Mouse (Mus musculus) embryo, embryonic 10 days (tissue): ENCODE measurements around the gene Capn15.

Experiments used
- DNase-seq: peaks from one replicate; pipeline ENCODE4 v3.0.0-alpha.2; 2015; ENCODE audit warnings: low spot score

The Capn15 gene

DNA sequence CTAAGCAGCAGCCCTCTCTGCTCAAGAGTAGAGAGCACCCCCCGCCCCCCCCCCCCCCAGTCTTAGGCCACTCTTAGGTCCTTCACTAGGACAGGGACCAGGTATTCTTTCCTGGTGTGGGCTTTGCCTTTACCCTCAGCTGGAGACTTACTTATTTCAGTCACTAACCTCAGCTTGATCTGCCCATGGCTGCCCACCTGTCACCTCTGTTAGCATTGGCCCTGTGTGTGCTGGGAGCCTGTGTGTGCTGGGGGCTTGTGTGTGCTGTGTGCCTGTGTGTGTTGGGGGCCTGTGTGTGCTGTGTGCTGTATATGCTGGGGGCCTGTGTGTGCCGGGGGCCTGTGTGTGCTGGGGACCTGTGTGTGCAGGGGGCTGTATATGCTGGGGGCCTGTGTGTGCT lies 30.9 kb downstream of the Capn15 start:
- no peak for DNase-seq

DNA sequence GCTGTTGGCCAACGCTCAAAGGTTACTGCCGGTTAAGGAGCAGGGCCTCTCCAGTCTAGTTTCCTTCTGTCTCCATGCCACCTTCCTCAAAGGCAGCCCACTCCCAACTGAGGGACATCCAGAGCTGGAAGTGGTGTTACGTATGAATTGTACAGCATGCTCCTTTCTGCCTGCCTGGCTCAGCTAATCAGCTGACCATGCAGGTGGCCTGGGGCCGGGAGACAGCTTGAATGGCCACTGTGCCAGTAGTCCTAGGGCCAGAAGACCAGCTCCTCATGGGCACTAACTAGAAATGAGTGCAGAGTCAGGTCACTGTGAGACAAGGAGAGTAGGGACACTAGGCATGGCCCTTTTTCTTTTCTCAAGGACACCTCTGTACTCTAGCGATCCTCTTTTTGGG lies 32.4 kb downstream of the Capn15 start:
- DNase-seq, result no peak

DNA sequence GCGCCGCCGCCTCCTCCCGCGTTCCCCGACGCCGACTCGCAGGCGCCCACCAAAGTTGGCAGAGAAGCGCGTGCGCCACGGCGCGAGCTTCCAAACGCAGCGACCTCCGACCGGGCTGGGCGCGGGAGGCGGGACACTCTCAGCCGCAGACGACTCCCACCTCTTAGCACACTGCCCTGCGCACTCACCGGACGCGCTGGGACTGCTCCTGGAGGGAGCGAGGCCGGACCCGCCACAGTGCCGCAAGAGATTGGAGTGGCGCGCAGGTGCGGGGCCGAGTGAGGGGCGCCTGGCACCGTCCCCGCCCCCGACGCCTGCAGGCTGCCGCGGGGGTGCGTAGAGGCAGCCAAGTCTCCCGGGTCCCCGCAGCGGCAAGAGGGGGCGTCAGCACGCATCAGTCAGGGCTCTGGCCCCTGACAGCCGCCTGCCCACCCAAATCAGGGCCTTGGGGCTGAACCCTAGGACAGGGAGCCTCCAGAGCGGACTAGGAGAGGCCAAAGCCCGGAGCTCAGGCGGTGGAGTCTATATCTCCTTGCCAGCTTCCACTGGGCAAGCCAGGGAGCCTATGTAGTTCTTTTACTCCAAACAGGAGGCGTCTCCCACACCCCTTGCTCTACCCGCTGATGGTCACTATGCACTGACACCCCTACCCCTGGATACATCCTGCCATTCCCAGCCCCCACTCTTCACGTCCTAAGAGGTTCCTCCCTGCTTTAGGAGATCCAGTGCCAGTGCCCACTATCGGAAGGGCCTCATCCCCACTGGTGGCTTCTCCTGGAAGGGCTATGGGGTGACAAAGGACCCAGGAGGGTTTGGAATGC lies 33.6 kb downstream of the Capn15 start, which contains the start of gene A930017K11Rik:
A930017K11Rik (minus strand) TSS at position 763 of the 821 bp plus-strand sequence.
- peak; percentile 56 for DNase-seq

DNA sequence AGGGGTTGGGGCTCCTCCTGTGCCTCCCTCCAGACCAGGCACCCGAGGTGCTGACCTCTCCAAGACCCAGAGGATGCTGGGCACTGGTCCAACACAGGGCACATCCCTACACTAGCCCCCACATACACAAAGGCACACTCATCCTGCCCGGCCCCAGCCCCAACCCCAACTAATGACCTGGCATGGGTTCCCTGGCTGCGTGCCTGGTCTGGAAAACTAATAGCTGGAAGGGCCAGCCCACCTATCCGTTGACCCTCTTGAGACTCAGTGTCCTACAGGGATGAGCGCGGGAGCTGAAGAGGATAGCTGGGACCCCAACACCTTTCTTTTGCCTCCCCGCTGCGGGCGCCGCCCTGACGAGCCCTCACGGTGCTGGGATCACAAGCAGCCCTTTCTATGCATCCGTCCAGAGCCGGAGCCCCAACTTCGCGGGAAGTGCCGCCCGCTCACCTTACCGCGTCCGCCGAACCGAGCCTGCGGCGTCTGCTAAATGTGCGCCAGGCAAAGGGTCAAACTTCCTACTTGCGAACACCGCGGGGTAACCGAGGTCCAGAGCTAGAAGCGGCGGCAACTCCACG lies 34.3 kb downstream of the Capn15 start:
- DNase-seq, result no peak

DNA sequence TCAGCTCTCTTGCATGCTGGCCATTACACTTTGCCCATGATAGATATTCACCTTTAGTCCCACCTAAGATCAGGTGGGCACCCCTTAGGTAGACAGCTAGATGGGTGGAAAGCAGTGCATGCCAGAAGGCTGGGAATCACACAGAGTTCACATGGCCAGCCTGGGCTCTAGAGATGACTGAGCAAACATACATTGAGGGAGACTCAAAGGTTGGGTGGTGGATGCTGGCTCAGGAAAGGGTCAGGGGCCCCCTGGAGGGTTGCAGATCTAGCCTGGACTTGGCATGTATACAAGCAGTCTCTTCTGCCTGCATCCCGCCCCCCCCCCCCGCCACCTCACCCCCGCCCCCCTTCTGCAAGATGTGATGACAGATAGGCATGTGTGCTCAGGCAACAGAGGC lies 34.9 kb downstream of the Capn15 start:
- DNase-seq, result no peak

DNA sequence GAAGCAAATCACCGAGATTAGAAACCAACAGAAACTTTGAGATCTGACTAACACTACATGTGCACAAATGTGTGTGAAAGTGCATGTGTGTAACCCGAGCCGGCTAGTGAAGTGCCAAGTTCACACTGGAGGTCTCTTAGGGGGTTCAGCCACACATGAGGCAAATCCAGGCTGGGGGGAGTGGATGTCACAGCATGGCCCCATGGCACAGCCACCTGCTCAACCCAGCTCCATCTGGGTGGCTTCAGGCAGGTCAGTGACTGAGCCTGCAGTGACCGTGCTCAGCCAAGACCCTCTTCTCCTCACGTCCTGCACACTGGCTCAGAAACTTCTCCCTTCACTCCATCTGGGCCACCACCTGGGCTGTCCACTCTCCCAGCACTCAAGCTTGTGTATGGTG lies 35.6 kb downstream of the Capn15 start:
- DNase-seq, result no peak

DNA sequence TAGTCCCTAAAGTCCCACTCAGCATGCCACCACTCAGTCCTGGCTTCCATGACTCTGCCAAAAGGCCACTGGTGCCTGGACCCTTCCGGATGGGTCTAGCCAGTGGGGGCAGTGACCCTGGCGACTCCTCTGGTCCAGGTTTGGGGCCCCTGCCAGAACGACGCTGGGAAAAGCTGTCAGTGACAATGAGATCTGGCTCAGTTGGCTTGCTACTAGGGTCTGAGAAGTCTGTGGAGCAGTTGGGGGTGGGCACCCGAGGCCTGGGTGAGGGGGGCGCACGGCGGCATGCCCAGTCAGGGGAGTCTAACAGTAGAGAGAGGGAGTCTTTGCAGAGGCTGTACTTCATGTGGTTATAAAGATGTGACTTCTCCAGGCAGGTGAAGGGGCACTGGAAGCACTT lies 37.5 kb downstream of the Capn15 start:
- DNase-seq, result no peak

DNA sequence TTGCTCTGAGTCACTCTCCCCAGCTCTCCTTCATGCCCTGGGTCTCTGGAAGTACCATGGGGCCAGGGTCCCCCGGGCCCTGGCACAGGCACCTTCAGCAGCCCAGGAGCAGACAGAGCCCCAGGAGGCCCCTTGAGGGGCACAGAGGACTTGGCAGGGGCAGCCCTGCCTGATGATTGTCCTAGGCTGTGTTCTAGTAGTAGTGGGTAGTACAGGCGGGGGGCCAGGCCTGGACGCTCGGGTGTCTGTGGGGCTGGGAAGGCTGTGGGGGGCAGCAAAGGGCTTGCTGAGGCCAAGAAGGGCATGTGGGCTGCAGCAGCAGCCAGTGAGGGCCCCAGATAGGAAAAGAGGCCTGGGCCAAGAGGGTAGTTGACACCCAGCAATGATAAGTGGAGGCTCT lies 38.0 kb downstream of the Capn15 start:
- no peak for DNase-seq

DNA sequence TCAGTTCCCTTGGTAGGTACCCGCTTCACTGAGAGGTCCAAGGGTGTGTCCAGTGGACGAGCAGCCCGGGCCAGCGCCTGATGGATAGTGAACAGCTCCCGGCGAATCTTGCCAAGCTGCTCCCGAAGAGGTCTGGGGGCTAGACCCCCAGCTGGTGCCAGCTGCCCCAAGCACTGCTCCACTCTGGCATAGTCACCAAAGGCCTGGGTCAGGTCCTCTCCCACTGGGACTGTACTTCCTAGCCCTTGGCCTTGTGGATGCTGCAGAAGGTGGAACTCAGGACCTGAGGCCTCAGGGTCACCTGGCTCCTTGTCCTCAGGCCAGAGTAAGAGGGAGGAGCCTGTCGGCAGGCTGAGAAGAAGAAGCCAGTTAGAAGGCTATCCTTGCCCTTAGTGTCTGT lies 38.7 kb downstream of the Capn15 start:
- no peak for DNase-seq

DNA sequence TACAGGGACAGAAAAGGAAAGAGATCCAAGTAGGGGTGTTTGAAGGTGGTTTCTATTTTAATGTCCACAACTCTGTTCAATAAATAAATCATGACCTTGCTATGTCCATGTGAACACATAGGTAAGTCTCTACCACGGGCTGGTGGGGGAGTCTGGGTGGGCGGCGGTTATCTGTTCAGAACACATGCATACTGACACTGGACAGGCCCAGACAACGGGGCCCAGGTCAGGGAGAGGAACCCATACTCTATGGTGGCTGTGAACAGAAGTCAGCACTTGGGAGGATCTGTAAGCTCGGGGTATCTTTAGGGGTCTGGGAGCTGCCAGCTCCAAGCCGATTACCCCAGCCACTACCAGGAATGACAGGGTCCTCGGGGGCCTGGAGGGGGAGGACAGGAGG lies 39.2 kb downstream of the Capn15 start:
- no peak for DNase-seq

DNA sequence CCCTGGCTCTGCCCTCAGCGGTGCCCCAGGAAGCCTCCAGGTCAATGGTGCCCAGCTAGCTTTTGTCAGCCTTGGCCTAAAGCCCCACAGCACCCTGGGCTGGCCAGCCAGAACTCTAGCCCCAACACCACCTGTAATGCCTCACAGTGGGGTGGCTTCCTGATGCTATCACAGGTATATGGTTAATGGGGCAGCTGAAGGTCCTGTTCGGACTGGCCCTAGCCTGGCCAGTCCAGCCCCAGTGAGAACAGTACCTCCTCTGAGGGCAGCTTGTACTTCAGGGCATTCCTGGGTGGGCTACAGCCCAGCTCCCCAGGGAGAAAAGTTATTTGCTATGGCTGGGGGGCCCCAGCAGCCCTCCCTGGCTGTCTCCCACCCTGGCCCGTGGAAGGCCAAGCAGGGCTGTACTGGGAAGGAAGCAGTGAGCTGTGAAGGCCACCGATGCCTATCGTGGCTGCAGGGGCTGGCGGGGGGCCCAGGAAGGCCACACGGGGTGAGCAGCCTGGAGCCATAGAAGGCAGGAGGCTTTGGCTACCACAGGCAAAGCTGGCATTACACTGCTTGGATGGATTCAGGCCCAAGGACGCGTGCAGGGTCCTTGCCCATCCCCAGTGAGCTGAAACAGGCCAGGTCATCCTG lies 40.0 kb downstream of the Capn15 start:
- no peak for DNase-seq

DNA sequence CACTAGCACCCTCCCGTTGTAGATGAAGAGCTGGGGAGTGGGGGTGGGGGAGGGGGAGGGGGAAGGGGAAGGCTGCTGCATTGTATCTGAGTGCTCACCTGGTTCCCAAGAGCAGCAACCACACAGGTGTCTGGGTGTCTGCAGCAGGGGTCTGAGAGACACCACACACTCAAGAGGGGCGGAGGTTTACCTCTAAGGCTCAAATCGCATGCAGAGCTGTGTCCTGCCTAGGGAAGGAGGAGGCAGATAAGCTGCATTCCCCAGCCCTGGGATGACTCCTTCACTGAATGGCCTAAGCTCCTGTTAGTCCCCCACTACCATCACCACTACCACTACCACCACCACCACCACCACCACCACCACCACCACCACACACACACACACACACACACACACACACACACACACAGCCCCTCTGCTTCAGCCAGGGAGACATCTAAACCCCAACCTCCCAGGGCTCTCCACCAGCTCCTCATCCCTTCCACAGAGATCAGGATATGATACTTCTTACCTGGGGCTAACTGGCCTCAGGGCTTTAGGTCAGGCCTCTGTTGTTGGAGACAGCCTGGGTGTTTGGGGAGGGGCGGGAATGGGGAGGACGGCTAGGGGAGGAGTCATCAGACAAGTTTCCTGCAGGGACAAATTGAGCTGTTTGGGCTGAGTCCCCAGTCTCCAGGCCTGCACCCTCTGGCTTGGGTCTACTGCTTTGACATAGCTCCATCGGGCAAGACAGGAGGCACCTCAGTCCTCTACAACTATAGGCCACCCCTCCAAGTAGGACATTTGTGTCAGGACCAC lies 41.0 kb downstream of the Capn15 start, which contains the start of the genes Pigq and Nhlrc4:
Pigq (minus strand) TSS at position 571 of the 798 bp plus-strand sequence.
Nhlrc4 (minus strand) TSS at position 596 of the 798 bp plus-strand sequence.
- DNase-seq, result no peak

DNA sequence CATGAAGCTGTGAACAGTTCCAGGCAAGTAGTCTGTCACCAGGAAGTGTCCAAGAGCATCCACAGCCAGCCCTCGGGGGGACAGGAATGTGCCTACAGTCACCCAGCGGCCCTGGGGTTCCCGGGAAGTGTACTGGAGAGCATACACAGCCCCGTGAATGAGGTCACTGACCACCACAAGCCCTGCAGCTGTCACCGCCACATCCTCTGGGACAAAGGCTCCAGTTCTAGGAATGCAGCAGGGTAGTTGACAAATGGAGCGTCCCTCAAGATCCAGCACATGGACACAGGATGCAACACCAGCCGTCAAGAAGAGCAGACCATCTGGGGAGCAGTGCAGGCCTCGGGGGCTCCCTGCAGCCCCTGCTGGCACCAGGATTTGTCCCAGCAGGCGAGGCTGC lies 41.8 kb downstream of the Capn15 start:
- DNase-seq, result no peak

DNA sequence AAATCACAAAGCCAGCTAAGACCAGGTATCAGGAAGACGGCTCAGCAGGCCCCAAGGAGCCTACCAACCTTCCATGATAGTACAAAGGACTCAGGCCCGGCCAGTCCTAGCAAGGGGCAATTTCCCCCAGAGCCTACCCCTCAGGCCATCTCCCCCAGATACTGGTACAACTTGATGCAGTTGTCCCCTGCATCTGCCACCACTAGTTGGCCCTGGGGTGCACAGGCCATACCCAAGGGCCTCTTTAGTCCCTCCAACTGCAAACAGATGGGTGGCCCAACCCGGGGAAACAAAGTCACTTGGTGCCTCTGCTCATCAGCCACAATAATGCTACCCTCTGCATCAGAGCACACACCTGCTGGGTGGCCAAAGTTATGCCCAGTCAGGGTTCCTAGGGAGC lies 42.4 kb downstream of the Capn15 start:
- DNase-seq, result no peak

DNA sequence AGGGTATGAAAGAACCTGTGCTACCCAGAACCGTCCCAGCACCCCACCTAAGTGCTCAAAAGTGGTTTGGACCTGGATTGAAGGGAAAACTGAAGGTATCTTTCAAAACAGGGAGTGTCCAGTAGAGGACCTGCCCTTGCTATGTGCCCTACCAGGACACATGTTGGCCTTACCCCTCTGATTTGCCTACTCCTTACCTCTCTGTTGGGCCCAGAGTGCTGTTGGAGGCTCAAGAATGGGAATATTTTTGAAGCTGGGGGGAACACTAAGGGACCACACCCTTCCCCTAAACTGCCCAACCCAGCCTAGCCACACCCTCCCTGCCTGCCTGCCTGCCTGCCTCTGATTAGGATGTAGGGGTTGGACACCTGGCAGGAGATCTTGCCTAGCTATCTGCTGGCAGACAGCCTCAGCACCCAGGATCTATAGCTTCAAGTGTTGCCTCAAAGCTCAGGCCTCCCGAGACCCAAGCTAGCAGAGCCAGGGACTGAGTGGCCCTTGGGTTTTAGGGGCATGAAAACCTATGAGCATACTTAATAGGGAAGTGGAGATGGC lies 42.9 kb downstream of the Capn15 start:
- DNase-seq, result peak; percentile 25

DNA sequence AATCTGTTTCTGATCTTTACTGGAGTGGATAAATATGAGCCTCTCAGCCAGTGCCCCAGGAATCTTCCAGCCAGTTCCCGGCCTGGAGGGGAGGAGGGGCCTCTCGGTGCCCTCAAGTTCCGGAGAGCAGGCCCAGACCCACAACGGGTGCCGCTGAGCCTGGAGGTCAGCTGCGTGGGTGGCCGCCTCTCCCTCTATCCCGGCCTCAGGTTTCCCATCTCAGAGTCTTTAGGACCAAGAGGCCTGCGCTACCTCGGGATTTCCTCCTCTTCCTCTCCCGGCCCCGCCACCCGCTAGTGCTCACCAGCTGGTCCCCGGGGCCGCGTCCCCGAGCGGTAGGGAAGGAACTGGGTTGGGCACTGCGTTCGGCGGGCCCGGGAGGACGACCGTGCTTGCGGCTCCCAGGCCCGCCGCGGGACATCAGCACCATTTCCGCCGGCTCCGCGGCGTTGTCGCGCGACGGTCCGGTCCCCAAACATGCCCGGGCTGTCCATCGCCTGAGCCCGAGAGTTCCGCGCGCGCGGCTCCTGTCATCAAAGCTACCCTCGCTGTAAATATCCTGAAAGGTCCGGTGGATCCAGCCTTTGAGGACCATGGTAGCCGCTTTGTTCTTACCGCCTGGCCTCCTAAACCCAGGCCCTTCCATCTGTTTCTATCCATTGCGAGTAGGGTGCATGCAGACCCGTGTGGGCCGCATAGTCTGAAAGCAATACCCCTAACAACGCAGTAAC lies 43.9 kb downstream of the Capn15 start:
- peak; percentile 84 for DNase-seq

DNA sequence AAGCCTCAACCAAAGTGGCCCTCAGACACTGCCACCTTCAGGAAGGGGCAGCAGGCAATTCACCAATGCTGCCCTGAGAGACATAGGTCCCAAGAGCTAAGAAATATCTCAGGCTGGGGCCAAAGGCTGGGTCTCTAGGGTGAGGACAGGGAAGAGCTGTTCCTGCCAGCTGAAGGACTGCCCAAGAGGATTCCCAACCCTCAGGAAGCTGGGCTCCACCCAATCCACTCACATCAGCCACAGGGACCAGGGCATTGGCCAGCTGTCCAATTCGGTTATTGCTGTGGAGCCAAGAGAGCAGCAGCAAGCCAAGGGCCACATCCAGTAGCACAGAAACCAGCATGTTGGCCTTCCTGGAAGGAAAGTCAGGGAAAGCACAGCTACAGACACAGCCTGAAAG lies 51.1 kb downstream of the Capn15 start:
- DNase-seq, result no peak

DNA sequence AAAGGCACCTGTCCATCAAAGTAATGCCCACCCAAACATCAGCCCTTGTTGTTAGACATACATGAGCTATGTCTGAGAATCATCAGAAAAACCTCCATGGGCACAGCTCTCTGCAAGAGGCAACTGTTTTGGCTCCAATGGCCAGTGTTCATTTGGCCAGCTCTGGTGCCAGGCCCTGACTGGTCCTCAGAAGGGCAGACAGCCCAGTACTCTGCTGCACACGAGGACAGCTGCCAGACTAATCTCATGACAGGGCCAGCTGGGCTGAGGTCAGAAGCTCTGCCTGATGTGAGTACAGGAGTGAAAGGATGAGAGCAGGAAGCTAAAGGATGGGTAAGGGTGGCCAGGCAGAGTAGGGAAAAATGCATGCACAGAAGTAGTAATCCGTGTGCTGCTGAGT lies 60.2 kb downstream of the Capn15 start:
- DNase-seq, result no peak

DNA sequence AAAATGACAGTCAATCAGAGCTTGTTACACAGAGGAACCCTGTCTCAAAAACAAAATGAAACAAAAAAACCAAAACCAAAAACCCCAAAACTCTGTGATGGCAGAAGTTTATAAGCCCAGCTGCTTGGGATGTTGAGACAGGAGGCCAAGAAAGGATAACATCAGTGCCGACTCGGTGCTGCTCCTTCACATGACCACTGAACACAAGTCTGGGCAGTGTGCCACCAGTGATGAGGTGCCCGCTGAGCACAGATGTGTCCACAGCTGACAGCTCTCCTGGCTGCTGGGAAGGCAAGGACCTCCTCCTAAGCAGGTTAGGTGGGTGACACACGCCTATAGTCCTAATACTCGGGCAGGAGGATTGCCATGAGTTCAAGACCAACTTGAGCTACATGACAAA lies 63.5 kb downstream of the Capn15 start:
- no peak for DNase-seq

DNA sequence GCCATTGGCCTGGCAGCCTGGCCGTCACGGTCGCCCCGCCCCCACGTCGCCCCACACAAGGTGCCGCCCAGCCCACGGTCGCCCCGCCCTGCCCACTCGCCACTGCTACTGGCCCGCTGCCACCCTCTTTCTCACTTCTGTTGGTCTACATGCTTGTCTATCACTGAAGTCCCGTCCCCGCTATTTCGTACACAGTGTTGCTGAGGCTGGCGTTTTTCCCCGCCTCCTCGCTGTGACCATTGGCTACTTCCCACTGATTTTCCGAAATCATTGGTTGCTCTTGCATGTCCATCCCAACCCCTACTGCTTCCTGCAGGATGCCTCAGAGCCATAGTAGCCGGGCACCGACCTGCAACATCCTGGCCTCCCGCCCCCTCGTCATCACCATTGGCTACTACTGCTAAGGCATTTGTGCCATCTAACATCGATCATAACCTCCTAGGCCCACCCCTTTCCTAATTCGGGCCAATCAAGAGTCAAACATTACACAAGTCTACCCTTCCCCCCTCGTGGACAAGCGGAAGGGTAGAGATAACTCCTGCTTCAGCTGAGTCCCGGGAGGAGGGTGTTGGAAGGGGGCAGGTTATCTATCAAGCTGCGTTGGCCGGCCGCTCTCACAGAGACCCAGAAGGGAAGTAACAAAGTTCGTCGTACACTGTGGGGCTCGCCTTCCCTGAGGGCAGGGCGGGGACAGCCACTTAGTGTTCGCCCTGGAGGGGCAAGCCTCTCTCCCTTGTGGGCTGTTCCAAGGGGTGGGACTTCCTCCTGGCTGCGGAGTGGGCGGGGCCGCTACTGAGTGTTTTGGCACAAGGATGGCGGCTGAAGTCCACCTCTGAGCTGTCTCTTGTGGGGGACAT lies 65.6 kb downstream of the Capn15 start:
- DNase-seq, result peak; percentile 100
